Mouse (Mus musculus): ENCODE measurements around the gene Trim56.
"Not testable (repeated sequence)": the region's sequence is repeated elsewhere in the genome, so short reads cannot be mapped to it uniquely, and the experiment has no call there.

Gene Trim56

GRCm38 (mm10) chr5:137115866-137116847 lies at the start of gene Trim56:
Gene Trim56, minus strand, starts transcription at chr5:137116209.
- peak; percentile 54 to 71 for DNase-seq (ENCODE audit: low read depth in 2 of 2, low spot score in 2 of 2)

GRCm38 (mm10) chr5:137161853-137162252 lies 45.8 kb upstream of the Trim56 start:
- no peak for DNase-seq (ENCODE audit: low read depth in 2 of 2, low spot score in 2 of 2)

- DNase-seq (ENCODE audit: low read depth in 2 of 2, low spot score in 2 of 2), result peak; percentile 73 to 84
These were observed 43.5 kb upstream of the Trim56 start for GRCm38 (mm10) chr5:137159461-137159860.

GRCm38 (mm10) chr5:137153289-137153688 lies 37.3 kb upstream of the Trim56 start:
- DNase-seq (ENCODE audit: low read depth in 2 of 2, low spot score in 2 of 2), result no peak

GRCm38 (mm10) chr5:137152623-137153022 lies 36.6 kb upstream of the Trim56 start:
- peak in 1 of 2 experiments; percentile 16 for DNase-seq (ENCODE audit: low read depth in 2 of 2, low spot score in 2 of 2)

GRCm38 (mm10) chr5:137149272-137149882 lies 33.4 kb upstream of the Trim56 start, which contains the start of gene Muc3:
Gene Muc3, minus strand, starts transcription at chr5:137149322.
- DNase-seq (ENCODE audit: low read depth in 2 of 2, low spot score in 2 of 2), result peak in 1 of 2 experiments; percentile 30

- no peak for DNase-seq (ENCODE audit: low read depth in 2 of 2, low spot score in 2 of 2)
These were observed 24.8 kb upstream of the Trim56 start for GRCm38 (mm10) chr5:137140836-137141235.

- no peak for DNase-seq (ENCODE audit: low read depth in 2 of 2, low spot score in 2 of 2)
These were observed 23.0 kb upstream of the Trim56 start for GRCm38 (mm10) chr5:137138977-137139376.

GRCm38 (mm10) chr5:137134959-137135358 lies 18.9 kb upstream of the Trim56 start:
- no peak for DNase-seq (ENCODE audit: low read depth in 2 of 2, low spot score in 2 of 2)

GRCm38 (mm10) chr5:137131490-137131889 lies 15.5 kb upstream of the Trim56 start:
- peak; percentile 39 to 60 for DNase-seq (ENCODE audit: low read depth in 2 of 2, low spot score in 2 of 2)

GRCm38 (mm10) chr5:137129281-137129680 lies 13.3 kb upstream of the Trim56 start:
- no peak for DNase-seq (ENCODE audit: low read depth in 2 of 2, low spot score in 2 of 2)

- DNase-seq (ENCODE audit: low read depth in 2 of 2, low spot score in 2 of 2), result no peak
These were observed 7.5 kb upstream of the Trim56 start for GRCm38 (mm10) chr5:137123516-137123915.

- DNase-seq (ENCODE audit: low read depth in 2 of 2, low spot score in 2 of 2), result peak; percentile 53 to 60
These were observed 6.7 kb upstream of the Trim56 start for GRCm38 (mm10) chr5:137122686-137123193.

GRCm38 (mm10) chr5:137121280-137121679 lies 5.3 kb upstream of the Trim56 start:
- no peak for DNase-seq (ENCODE audit: low read depth in 2 of 2, low spot score in 2 of 2)

GRCm38 (mm10) chr5:137118878-137119277 lies 2.9 kb upstream of the Trim56 start:
- DNase-seq (ENCODE audit: low read depth in 2 of 2, low spot score in 2 of 2), result no peak

- DNase-seq (ENCODE audit: low read depth in 2 of 2, low spot score in 2 of 2), result not testable (repeated sequence)
These were observed 2.0 kb upstream of the Trim56 start for GRCm38 (mm10) chr5:137117994-137118393.

GRCm38 (mm10) chr5:137116987-137117386 lies 978 bp upstream of the Trim56 start:
- DNase-seq (ENCODE audit: low read depth in 2 of 2, low spot score in 2 of 2), result no peak

GRCm38 (mm10) chr5:137114891-137115561 lies 983 bp downstream of the Trim56 start:
- no peak for DNase-seq (ENCODE audit: low read depth in 2 of 2, low spot score in 2 of 2)

GRCm38 (mm10) chr5:137111542-137112408 lies 4.2 kb downstream of the Trim56 start:
- DNase-seq (ENCODE audit: low read depth in 2 of 2, low spot score in 2 of 2), result no peak

- DNase-seq (ENCODE audit: low read depth in 2 of 2, low spot score in 2 of 2), result no peak
These were observed 5.1 kb downstream of the Trim56 start for GRCm38 (mm10) chr5:137110863-137111262.
